Mouse (Mus musculus) myocyte (in vitro differentiated cells): ENCODE results near the gene Hoxb4. TPM values are rescaled to one million over a fixed set of nuclear protein-coding genes. Genes with fewer than 3 reads are reported as not detected.

Source experiments
- H3K27me3 ChIP-seq: one replicate; pipeline ENCODE4 v1.6.1; 2011; ENCODE audit not compliant: control insufficient read depth, insufficient read depth, insufficient read length
- H3K36me3 ChIP-seq: one replicate; pipeline ENCODE4 v1.6.1; 2011; ENCODE audit not compliant: control insufficient read depth, insufficient read depth
- H3K4me2 ChIP-seq: one replicate; pipeline ENCODE4 v1.6.1; 2011; ENCODE audit warnings: low read depth, control low read depth
- H3K4me3 ChIP-seq: one replicate; pipeline ENCODE4 v1.5.1; 2011; ENCODE audit warnings: mild to moderate bottlenecking, control low read depth, moderate library complexity
- H3K79me2 ChIP-seq: one replicate; pipeline ENCODE4 v1.6.1; 2011; ENCODE audit not compliant: control insufficient read depth, insufficient read depth
- H3ac ChIP-seq: one replicate; pipeline ENCODE4 v1.6.1; 2011; ENCODE audit not compliant: control insufficient read depth, insufficient read length
- CEBPB ChIP-seq: IDR thresholded peaks from 2 replicates; pipeline ENCODE4 v1.6.1; 2011; ENCODE audit warnings: mild to moderate bottlenecking, moderate library complexity; ENCODE audit not compliant: poor library complexity, insufficient read depth, severe bottlenecking
- E2F4 ChIP-seq: IDR thresholded peaks from one replicate; pipeline ENCODE4 v1.6.1; 2011; ENCODE audit warnings: mild to moderate bottlenecking, control low read depth, moderate library complexity; ENCODE audit not compliant: insufficient read depth
- MAX ChIP-seq: IDR thresholded peaks from one replicate; pipeline ENCODE4 v1.6.1; 2011; ENCODE audit warnings: low read depth, mild to moderate bottlenecking, control low read depth
- MYOD1 ChIP-seq, 3 experiments: IDR thresholded peaks; one replicate each; pipeline ENCODE4 v1.6.1; 2011; ENCODE audit warnings: control low read depth in 2 of 3, low read depth in 2 of 3, mild to moderate bottlenecking in 2 of 3, moderate library complexity in 1 of 3; ENCODE audit not compliant: insufficient read length in 2 of 3, control insufficient read depth in 1 of 3
- MYOG ChIP-seq, 3 experiments: IDR thresholded peaks; one replicate each; pipeline ENCODE4 v1.6.1; 2011; ENCODE audit warnings: control low read depth in 2 of 3, low read depth in 2 of 3, mild to moderate bottlenecking in 2 of 3; ENCODE audit not compliant: insufficient read length in 2 of 3, control insufficient read depth in 1 of 3, insufficient read depth in 1 of 3
- POLR2A ChIP-seq: IDR thresholded peaks from one replicate; pipeline ENCODE4 v1.6.1; 2011; ENCODE audit warnings: low read depth, mild to moderate bottlenecking, control low read depth, moderate library complexity; ENCODE audit not compliant: insufficient read length
- POLR2AphosphoS2 ChIP-seq: IDR thresholded peaks from one replicate; pipeline ENCODE4 v1.6.1; 2011; ENCODE audit warnings: low read depth, control low read depth; ENCODE audit not compliant: insufficient read length
- REST ChIP-seq: IDR thresholded peaks from one replicate; pipeline ENCODE4 v1.6.1; 2011; ENCODE audit warnings: mild to moderate bottlenecking, control low read depth, moderate library complexity; ENCODE audit not compliant: insufficient read depth, insufficient read length
- SRF ChIP-seq: IDR thresholded peaks from one replicate; pipeline ENCODE4 v1.6.1; 2011; ENCODE audit warnings: low read depth; ENCODE audit not compliant: control insufficient read depth, insufficient read length
- TCF12 ChIP-seq: IDR thresholded peaks from one replicate; pipeline ENCODE4 v1.6.1; 2011; ENCODE audit warnings: mild to moderate bottlenecking, control low read depth; ENCODE audit not compliant: poor library complexity, insufficient read depth, severe bottlenecking
- TCF3 ChIP-seq: IDR thresholded peaks from one replicate; pipeline ENCODE4 v1.6.1; 2011; ENCODE audit warnings: low read depth, control low read depth; ENCODE audit not compliant: insufficient read length
- USF1 ChIP-seq: IDR thresholded peaks from one replicate; pipeline ENCODE4 v1.6.1; 2011; ENCODE audit warnings: low read depth, mild to moderate bottlenecking, control low read depth, moderate library complexity
- polyA plus RNA-seq: library from polyadenylated mRNA; unstranded; fragments of >200 nt; fragmentation: generic; extraction: Trizol; gene quantifications from one replicate; pipeline ENCODE4 v1.2.1, GENCODE M21; 2012; ENCODE audit warnings: missing spikeins

The Hoxb4 gene
- polyA plus RNA-seq, 1 experiment, result not detected

DNA sequence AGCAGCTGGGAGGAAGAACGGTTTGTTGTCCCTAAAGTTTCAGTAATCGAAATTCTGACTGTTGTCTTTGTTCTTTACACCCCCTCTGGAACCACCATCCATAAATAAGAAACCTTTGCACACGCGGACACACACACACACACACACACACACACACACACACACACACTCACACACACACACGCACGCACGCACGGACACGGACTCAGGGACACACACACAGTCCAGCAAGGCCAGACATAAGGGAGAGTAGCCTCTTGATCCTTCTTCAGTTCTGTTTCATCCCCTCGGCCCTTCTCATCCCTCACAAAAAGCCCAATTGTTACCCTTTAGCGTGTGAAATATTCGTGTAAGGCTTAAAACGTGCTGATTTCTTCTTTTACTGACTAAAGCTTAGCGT, 39.7 kb upstream of the Hoxb4 start:
- H3ac ChIP-seq, result no peak overlapping the region
- TF ChIP-seq TCF3, result no peak
- no peak for TF ChIP-seq MAX
- TF ChIP-seq E2F4, result no peak
- no peak for TF ChIP-seq CEBPB
- TF ChIP-seq POLR2AphosphoS2, result no peak
- no peak for TF ChIP-seq TCF12
- no peak for TF ChIP-seq REST
- TF ChIP-seq POLR2A, result no peak
- no peak for TF ChIP-seq SRF
- TF ChIP-seq USF1, result no peak
- no peak for TF ChIP-seq MYOD1 (IDR thresholded peaks at IDR 0.05; ENCODE audit: control insufficient read depth in 1 of 3, insufficient read length in 2 of 3, low read depth in 2 of 3)
- TF ChIP-seq MYOG (IDR thresholded peaks at IDR 0.05; ENCODE audit: control insufficient read depth in 1 of 3, insufficient read depth in 1 of 3, insufficient read length in 2 of 3, low read depth in 2 of 3), result no peak
- peaks cover 83% of the 10 kb centered on the region for H3K27me3 ChIP-seq
- no peak overlapping the region for H3K4me2 ChIP-seq
- no peaks in the 10 kb centered on the region for H3K79me2 ChIP-seq
- no peak overlapping the region for H3K4me3 ChIP-seq
- H3K36me3 ChIP-seq, result no peaks in the 10 kb centered on the region

GRCm38 (mm10) chr11:96278773-96279172, 39.3 kb upstream of the Hoxb4 start:
- no peak overlapping the region for H3ac ChIP-seq
- H3K4me3 ChIP-seq, result no peak overlapping the region
- TF ChIP-seq SRF (no peak), MYOD1 (IDR thresholded peaks at IDR 0.05; ENCODE audit: control insufficient read depth in 1 of 3, insufficient read length in 2 of 3, low read depth in 2 of 3) (no peak), POLR2A (no peak), MAX (no peak), TCF12 (no peak), CEBPB (no peak), E2F4 (no peak), REST (no peak), USF1 (no peak), POLR2AphosphoS2 (no peak), TCF3 (no peak), MYOG (IDR thresholded peaks at IDR 0.05; ENCODE audit: control insufficient read depth in 1 of 3, insufficient read depth in 1 of 3, insufficient read length in 2 of 3, low read depth in 2 of 3) (no peak)
- H3K79me2 ChIP-seq, result no peaks in the 10 kb centered on the region
- peaks cover 85% of the 10 kb centered on the region for H3K27me3 ChIP-seq
- no peak overlapping the region for H3K4me2 ChIP-seq
- H3K36me3 ChIP-seq, result no peaks in the 10 kb centered on the region

- Histone ChIP-seq H3K4me2 (no peak overlapping the region), H3K27me3 (peaks cover 88% of the 10 kb centered on the region), H3ac (no peak overlapping the region), H3K36me3 (no peaks in the 10 kb centered on the region), H3K79me2 (no peaks in the 10 kb centered on the region), H3K4me3 (no peak overlapping the region)
- TF ChIP-seq TCF12 (no peak), POLR2A (no peak), MYOD1 (IDR thresholded peaks at IDR 0.05; ENCODE audit: control insufficient read depth in 1 of 3, insufficient read length in 2 of 3, low read depth in 2 of 3) (no peak), REST (no peak), CEBPB (no peak), SRF (no peak), USF1 (no peak), MYOG (IDR thresholded peaks at IDR 0.05; ENCODE audit: control insufficient read depth in 1 of 3, insufficient read depth in 1 of 3, insufficient read length in 2 of 3, low read depth in 2 of 3) (no peak), E2F4 (no peak), POLR2AphosphoS2 (no peak)
These were observed 38.4 kb upstream of the Hoxb4 start for GRCm38 (mm10) chr11:96279421-96280233.

DNA sequence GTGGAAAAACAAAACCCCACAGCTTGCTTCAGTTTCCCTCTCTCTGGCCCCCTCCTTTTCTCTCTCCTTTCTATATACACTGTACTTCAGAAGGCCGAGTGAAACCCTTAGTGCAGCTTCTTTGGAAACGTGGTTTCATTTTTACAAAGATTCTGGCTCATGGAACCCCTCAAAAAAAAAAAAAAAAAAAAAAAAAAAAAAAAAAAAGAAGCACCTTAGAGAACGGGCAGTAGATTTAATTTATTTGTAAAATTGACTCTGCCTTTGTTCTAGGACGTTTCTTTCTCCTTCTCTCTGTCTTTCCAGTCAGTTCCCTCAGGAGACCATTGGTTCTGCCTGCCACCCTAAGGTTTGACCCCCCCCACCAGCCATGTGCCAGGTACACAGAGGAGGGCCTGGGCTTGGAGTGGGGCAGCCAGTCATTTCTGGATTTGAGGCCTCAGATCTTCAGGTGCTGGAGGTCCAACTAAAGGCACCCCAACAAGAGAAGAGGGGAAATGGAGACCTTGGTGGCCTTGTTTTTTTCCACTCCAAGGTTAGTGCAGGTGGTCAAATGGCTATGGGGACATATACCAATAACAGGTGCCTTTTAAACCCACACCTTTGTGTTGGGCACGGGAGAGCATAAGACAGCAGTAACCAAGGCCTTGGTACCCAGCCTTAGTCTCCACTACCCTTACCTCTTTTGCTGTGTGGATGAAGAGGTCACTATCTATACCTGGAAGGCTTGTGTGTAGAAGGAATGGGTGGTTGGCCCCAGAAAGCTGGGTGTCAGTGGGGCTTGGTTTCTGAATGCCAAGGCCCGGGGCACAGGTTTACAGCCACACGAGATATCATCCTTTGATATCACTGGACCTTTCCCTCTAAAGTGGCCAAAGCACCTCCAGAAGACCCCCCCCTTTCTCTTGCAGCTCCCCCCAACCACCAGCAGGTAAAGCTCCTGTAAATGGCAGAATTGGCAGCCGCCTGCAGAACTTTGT, 37.4 kb upstream of the Hoxb4 start:
- TF ChIP-seq TCF12 (no peak), CEBPB (no peak), TCF3 (no peak), POLR2AphosphoS2 (no peak), MYOG (IDR thresholded peaks at IDR 0.05; ENCODE audit: control insufficient read depth in 1 of 3, insufficient read depth in 1 of 3, insufficient read length in 2 of 3, low read depth in 2 of 3) (no peak), E2F4 (no peak)

More for the DNA sequence above, 37.4 kb upstream of the Hoxb4 start:
- Histone ChIP-seq H3K4me3 (no peak overlapping the region), H3K27me3 (peaks cover 90% of the 10 kb centered on the region), H3K4me2 (no peak overlapping the region), H3K79me2 (no peaks in the 10 kb centered on the region), H3ac (no peak overlapping the region), H3K36me3 (no peaks in the 10 kb centered on the region)
